Mouse (Mus musculus) heart, adult 2 months (tissue): ENCODE results near the gene Vwa1.

ENCODE experiments used
- CTCF ChIP-seq: fragments of 200-600 bp; IDR thresholded peaks from 2 replicates; pipeline ENCODE4 v1.8.1; 2022; ENCODE audit warnings: antibody characterized with exemption, mild to moderate bottlenecking, moderate library complexity
- EP300 ChIP-seq: fragments of 200-500 bp; IDR thresholded peaks from 2 replicates; pipeline ENCODE4 v1.6.1; 2011; ENCODE audit warnings: low read depth, low read length, control low read depth; ENCODE audit not compliant: insufficient read depth

DNA sequence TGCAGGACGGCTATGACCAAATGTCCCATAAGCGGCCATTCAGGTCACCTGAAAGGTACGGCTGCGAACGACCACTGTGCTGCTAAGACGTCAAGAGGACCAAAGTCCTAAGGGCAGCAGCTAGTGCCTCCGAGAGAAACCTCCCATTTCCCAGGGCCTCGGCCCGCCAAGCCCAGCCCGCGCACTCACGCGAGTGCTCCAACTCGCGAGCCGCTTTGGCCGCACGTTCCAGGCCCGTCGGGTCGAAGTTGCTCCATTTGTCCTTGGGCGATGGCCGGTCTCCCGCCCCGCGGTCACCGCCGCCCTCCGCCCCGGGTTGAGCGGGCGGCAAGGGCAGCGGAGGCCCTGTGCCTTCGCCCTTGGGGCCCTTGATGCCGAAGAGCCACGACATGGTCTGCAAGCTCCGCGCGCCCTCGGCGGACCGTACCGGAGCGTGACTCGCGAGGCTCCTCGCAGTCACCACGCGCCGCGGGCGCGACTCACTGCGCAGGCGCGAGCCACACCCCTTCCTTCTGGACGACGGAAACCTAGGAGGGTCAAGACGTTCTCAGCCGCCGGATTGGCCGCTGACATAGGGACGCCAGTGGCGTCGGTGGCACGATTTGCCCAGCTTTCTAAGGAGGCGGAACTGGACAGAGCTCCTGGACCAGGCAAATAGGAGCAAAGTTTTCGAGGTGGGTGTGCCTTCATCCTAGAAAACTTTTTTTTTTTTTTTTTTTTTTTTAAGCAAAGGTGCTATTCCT, 13.7 kb downstream of the Vwa1 start, which contains the start of gene Atad3a:
- 0 out of 2 replicates have a peak, but pooled peaks have one; percentile 1 for TF ChIP-seq CTCF
- TF ChIP-seq EP300, result peak; percentile 77
